Mouse (Mus musculus) midbrain, embryonic 12.5 days (tissue): ENCODE measurements around the gene Rhd. TPM values are rescaled to one million over a fixed set of nuclear protein-coding genes. Genes with fewer than 3 reads are reported as not detected.
"Not testable (repeated sequence)": the region's sequence is repeated elsewhere in the genome, so short reads cannot be mapped to it uniquely, and the experiment has no call there.

Experiments
- ATAC-seq: fragments of 200-750 bp; cut with Nextera tagmentation; 2 replicates; pipeline ENCODE4 v1.8.0; 2017; ENCODE audit warnings: low read depth, moderate TSS enrichment, moderate library complexity; ENCODE audit not compliant: low FRiP score
- H3K27ac ChIP-seq: fragments of 300-500 bp; sonication (generic); replicated peaks from 2 replicates; pipeline ENCODE4 v1.5.1; 2016; ENCODE audit warnings: mild to moderate bottlenecking
- H3K27me3 ChIP-seq: fragments of 300-500 bp; sonication (generic); 2 replicates; pipeline ENCODE4 v1.6.1; 2016; ENCODE audit warnings: mild to moderate bottlenecking
- H3K36me3 ChIP-seq: fragments of 300-500 bp; sonication (generic); 2 replicates; pipeline ENCODE4 v1.6.1; 2016
- H3K4me1 ChIP-seq: fragments of 300-500 bp; sonication (generic); 2 replicates; pipeline ENCODE4 v1.6.1; 2016
- H3K4me2 ChIP-seq: fragments of 300-500 bp; sonication (generic); replicated peaks from 2 replicates; pipeline ENCODE4 v1.6.1; 2016; ENCODE audit warnings: mild to moderate bottlenecking, moderate library complexity
- H3K4me3 ChIP-seq: fragments of 300-500 bp; sonication (generic); 2 replicates; pipeline ENCODE4 v1.5.1; 2016; ENCODE audit warnings: mild to moderate bottlenecking
- H3K9ac ChIP-seq: fragments of 300-500 bp; sonication (generic); replicated peaks from 2 replicates; pipeline ENCODE4 v1.6.1; 2016; ENCODE audit warnings: mild to moderate bottlenecking, moderate library complexity
- H3K9me3 ChIP-seq: fragments of 300-500 bp; sonication (generic); 2 replicates; pipeline ENCODE4 v1.6.1; 2016; ENCODE audit warnings: mild to moderate bottlenecking
- WGBS: fragments of 180-500 bp; shearing (Covaris S2); methylation state at CpG from one replicate; pipeline ENCODE4 v1.1.7; 2016; 5-methylcytosine and 5-hydroxymethylcytosine counted together
- polyA plus RNA-seq: library from polyadenylated mRNA; unstranded; fragments of >200 nt; fragmentation: Nextera tagmentation; extraction: Ambion mirVana; gene quantifications from 2 replicates; pipeline ENCODE4 v1.2.1, GENCODE M21; 2016

Rhd gene
- polyA plus RNA-seq: 7.3 and 8.9 TPM in 2 replicates

GRCm38 (mm10) chr4:134863937-134864729, at the start of gene Rhd:
Gene Rhd (plus strand): TSS chr4:134864536.
- 76% methylated on average over 14 of the region's 14 CpGs for WGBS
- H3K27me3 ChIP-seq: peaks cover 16% of the 10 kb centered on the region
- no peak within 1 kb of the TSS for H3K27ac ChIP-seq
- H3K36me3 ChIP-seq: no peaks in the 10 kb centered on the region
- H3K9ac ChIP-seq: no peak within 1 kb of the TSS
- H3K4me3 ChIP-seq: no peak within 1 kb of the TSS
- no peaks in the 10 kb centered on the region for H3K9me3 ChIP-seq
- no peak within 1 kb of the TSS for H3K4me2 ChIP-seq
- H3K4me1 ChIP-seq: no peaks in the 10 kb centered on the region
- ATAC-seq: no peak

GRCm38 (mm10) chr4:134817706-134818105, 46.6 kb upstream of the Rhd start:
- Histone ChIP-seq H3K9ac (no peak overlapping the region), H3K4me2 (no peak overlapping the region), H3K9me3 (no peaks in the 10 kb centered on the region), H3K27ac (no peak overlapping the region), H3K27me3 (no peaks in the 10 kb centered on the region), H3K4me1 (no peaks in the 10 kb centered on the region), H3K36me3 (peaks cover 12% of the 10 kb centered on the region; the same call in 1 of the 2 replicates), H3K4me3 (no peak overlapping the region)
- no peak for ATAC-seq
- WGBS: 88% methylated on average over 4 of the region's 4 CpGs

- Histone ChIP-seq H3K9ac (no peak overlapping the region), H3K36me3 (peaks cover 21% of the 10 kb centered on the region), H3K27me3 (no peaks in the 10 kb centered on the region), H3K9me3 (no peaks in the 10 kb centered on the region), H3K4me2 (no peak overlapping the region), H3K4me3 (no peak overlapping the region), H3K27ac (no peak overlapping the region), H3K4me1 (no peaks in the 10 kb centered on the region)
- no peak for ATAC-seq
- WGBS: 88% methylated on average over 1 of the region's 1 CpGs
Observed at GRCm38 (mm10) chr4:134821061-134821460, 43.3 kb upstream of the Rhd start.

- no peak overlapping the region for H3K4me2 ChIP-seq
- no peak overlapping the region for H3K9ac ChIP-seq
- no peak overlapping the region for H3K4me3 ChIP-seq
- WGBS: 74% methylated on average over 2 of the region's 2 CpGs
- H3K27ac ChIP-seq: no peak overlapping the region
- H3K4me1 ChIP-seq: no peaks in the 10 kb centered on the region
- ATAC-seq: no peak
- H3K9me3 ChIP-seq: no peaks in the 10 kb centered on the region
- peaks cover 40% of the 10 kb centered on the region for H3K36me3 ChIP-seq
- H3K27me3 ChIP-seq: no peaks in the 10 kb centered on the region
Observed at GRCm38 (mm10) chr4:134823560-134823959, 40.8 kb upstream of the Rhd start.

GRCm38 (mm10) chr4:134825864-134826263, 38.5 kb upstream of the Rhd start:
- H3K27me3 ChIP-seq, H3K4me2 ChIP-seq, ATAC-seq, H3K9me3 ChIP-seq, H3K27ac ChIP-seq, H3K9ac ChIP-seq, H3K4me1 ChIP-seq, H3K4me3 ChIP-seq: not testable (repeated sequence)
- peaks cover 51% of the 10 kb centered on the region for H3K36me3 ChIP-seq
- WGBS: 95% methylated on average over 11 of the region's 11 CpGs

- no peak for ATAC-seq
Observed at GRCm38 (mm10) chr4:134826348-134826747, 38.0 kb upstream of the Rhd start.

GRCm38 (mm10) chr4:134827806-134828205, 36.5 kb upstream of the Rhd start:
- WGBS: 92% methylated on average over 11 of the region's 11 CpGs
- Histone ChIP-seq H3K4me1 (no peaks in the 10 kb centered on the region), H3K4me2 (no peak overlapping the region), H3K9me3 (no peaks in the 10 kb centered on the region), H3K27me3 (no peaks in the 10 kb centered on the region), H3K27ac (no peak overlapping the region), H3K9ac (no peak overlapping the region), H3K36me3 (peaks cover 59% of the 10 kb centered on the region), H3K4me3 (no peak overlapping the region)
- ATAC-seq: no peak

More at GRCm38 (mm10) chr4:134826348-134826747, 38.0 kb upstream of the Rhd start:
- Histone ChIP-seq H3K27ac (no peak overlapping the region), H3K4me2 (no peak overlapping the region), H3K9me3 (no peaks in the 10 kb centered on the region), H3K9ac (no peak overlapping the region), H3K27me3 (no peaks in the 10 kb centered on the region), H3K36me3 (peaks cover 55% of the 10 kb centered on the region), H3K4me3 (no peak overlapping the region), H3K4me1 (no peaks in the 10 kb centered on the region)

- Histone ChIP-seq H3K4me3 (no peak overlapping the region), H3K27me3 (no peaks in the 10 kb centered on the region), H3K4me2 (no peak overlapping the region), H3K27ac (no peak overlapping the region), H3K9me3 (no peaks in the 10 kb centered on the region), H3K36me3 (peaks cover 51% of the 10 kb centered on the region), H3K4me1 (no peaks in the 10 kb centered on the region), H3K9ac (no peak overlapping the region)
- WGBS: 94% methylated on average over 3 of the region's 3 CpGs
- ATAC-seq: no peak
Observed at GRCm38 (mm10) chr4:134831934-134832333, 32.4 kb upstream of the Rhd start.

GRCm38 (mm10) chr4:134835486-134835885, 28.9 kb upstream of the Rhd start:
- no peak for ATAC-seq

GRCm38 (mm10) chr4:134838221-134838620, 26.1 kb upstream of the Rhd start:
- no peak for ATAC-seq
- H3K27ac ChIP-seq: no peak overlapping the region
- no peak overlapping the region for H3K4me3 ChIP-seq
- peaks cover 18% of the 10 kb centered on the region; the same call in 1 of the 2 replicates for H3K36me3 ChIP-seq
- 97% methylated on average over 1 of the region's 1 CpGs for WGBS
- H3K9me3 ChIP-seq: no peaks in the 10 kb centered on the region
- no peak overlapping the region for H3K9ac ChIP-seq
- no peak overlapping the region for H3K4me2 ChIP-seq
- peaks cover 2% of the 10 kb centered on the region; the same call in 1 of the 2 replicates for H3K4me1 ChIP-seq
- no peaks in the 10 kb centered on the region for H3K27me3 ChIP-seq

More at GRCm38 (mm10) chr4:134835486-134835885, 28.9 kb upstream of the Rhd start:
- H3K4me3 ChIP-seq: no peak overlapping the region
- H3K9ac ChIP-seq: no peak overlapping the region
- no peak overlapping the region for H3K4me2 ChIP-seq
- WGBS: 90% methylated on average over 4 of the region's 4 CpGs
- no peak overlapping the region for H3K27ac ChIP-seq
- H3K4me1 ChIP-seq: peaks cover 2% of the 10 kb centered on the region; the same call in 1 of the 2 replicates
- no peaks in the 10 kb centered on the region for H3K27me3 ChIP-seq
- peaks cover 33% of the 10 kb centered on the region for H3K36me3 ChIP-seq
- H3K9me3 ChIP-seq: no peaks in the 10 kb centered on the region

- peaks cover 17% of the 10 kb centered on the region; the same call in 1 of the 2 replicates for H3K36me3 ChIP-seq
- not testable (repeated sequence) for ATAC-seq, H3K27ac ChIP-seq, H3K4me1 ChIP-seq, H3K4me2 ChIP-seq, H3K9me3 ChIP-seq, H3K9ac ChIP-seq, H3K27me3 ChIP-seq, H3K4me3 ChIP-seq
- WGBS: 89% methylated on average over 3 of the region's 3 CpGs
Observed at GRCm38 (mm10) chr4:134838706-134839105, 25.6 kb upstream of the Rhd start.

- Histone ChIP-seq H3K27ac (no peak overlapping the region), H3K9ac (no peak overlapping the region), H3K9me3 (no peaks in the 10 kb centered on the region), H3K4me3 (no peak overlapping the region), H3K4me2 (no peak overlapping the region), H3K27me3 (no peaks in the 10 kb centered on the region), H3K4me1 (peaks cover 2% of the 10 kb centered on the region; the same call in 1 of the 2 replicates), H3K36me3 (peaks cover 19% of the 10 kb centered on the region; the same call in 1 of the 2 replicates)
- ATAC-seq: no peak
- 82% methylated on average over 1 of the region's 1 CpGs for WGBS
Observed at GRCm38 (mm10) chr4:134840231-134840630, 24.1 kb upstream of the Rhd start.
